Mouse (Mus musculus): ENCODE results near the gene Cdkl1. TPM values are rescaled to one million over a fixed set of nuclear protein-coding genes. Genes with fewer than 3 reads are reported as not detected.

The Cdkl1 gene
- polyA plus RNA-seq, 1 experiment from 2014 or later = 5.0 TPM

DNA sequence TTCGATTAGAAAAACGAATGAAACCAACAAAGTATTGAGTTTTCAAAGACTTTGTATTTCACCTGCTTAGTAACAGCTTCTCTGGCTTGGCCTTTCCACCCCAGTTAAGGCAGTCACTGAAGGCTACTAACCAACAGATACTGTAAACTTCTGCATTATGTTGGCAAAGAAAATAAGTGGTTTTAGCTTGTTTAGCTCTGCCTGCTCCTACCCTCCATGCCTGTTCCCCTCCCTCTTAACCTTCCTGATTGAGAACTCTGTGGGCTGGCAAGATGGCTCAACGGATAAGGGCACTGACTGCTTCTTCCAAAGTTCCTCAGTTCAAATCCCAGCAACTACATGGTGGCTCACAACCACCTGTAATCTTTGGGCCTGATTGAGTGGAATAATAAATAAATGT lies 57.1 kb downstream of the Cdkl1 start:
- H3K4me2 ChIP-seq = no peak overlapping the region
- no peaks in the 10 kb centered on the region for H3K36me3 ChIP-seq
- no peak overlapping the region for H3K4me3 ChIP-seq
- no peak overlapping the region for H3K27ac ChIP-seq (ENCODE audit: poor library complexity, severe bottlenecking)
- 0 out of 2 replicates have a peak, but pooled peaks cover 3% of the 10 kb centered on the region for H3K4me1 ChIP-seq (replicated peaks)
- WGBS = 69% methylated on average over 3 of the region's 3 CpGs
- H3K9ac ChIP-seq = peak overlapping the region; percentile 57; the same call in 1 of the 2 replicates
- H3K9me3 ChIP-seq (replicated peaks) = no peaks in the 10 kb centered on the region
- no peak for ATAC-seq (ENCODE audit: insufficient number of reproducible peaks, low FRiP score)
- H3K27me3 ChIP-seq (replicated peaks) = no peaks in the 10 kb centered on the region

DNA sequence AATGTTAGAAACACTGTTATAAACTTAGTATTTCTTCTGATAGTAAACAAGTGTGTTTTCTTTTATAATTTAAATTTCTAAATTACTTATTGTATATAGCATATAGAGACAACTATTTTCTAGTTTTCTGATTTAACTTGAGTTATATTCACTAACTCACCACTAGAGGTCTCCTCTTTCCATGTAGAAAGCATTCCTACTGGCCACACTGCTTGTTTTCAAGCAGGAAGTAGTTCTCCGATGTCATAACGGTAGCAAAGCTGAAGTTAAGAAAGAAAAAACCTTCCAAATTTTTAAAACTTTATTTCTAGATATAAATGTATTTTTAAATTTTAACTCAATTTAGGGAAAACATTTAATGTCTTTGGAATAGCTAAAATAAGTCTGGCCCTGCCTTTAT lies 57.5 kb downstream of the Cdkl1 start:
- WGBS = 7% methylated on average over 2 of the region's 2 CpGs
- Histone ChIP-seq H3K4me2 (no peak overlapping the region), H3K27me3 (replicated peaks) (no peaks in the 10 kb centered on the region), H3K4me3 (no peak overlapping the region), H3K36me3 (no peaks in the 10 kb centered on the region), H3K4me1 (replicated peaks) (0 out of 2 replicates have a peak, but pooled peaks cover 3% of the 10 kb centered on the region), H3K9me3 (replicated peaks) (no peaks in the 10 kb centered on the region), H3K27ac (ENCODE audit: poor library complexity, severe bottlenecking) (no peak overlapping the region), H3K9ac (no peak overlapping the region)
- ATAC-seq (ENCODE audit: insufficient number of reproducible peaks, low FRiP score) = peak; percentile 45; the same call in 1 of the 2 replicates

DNA sequence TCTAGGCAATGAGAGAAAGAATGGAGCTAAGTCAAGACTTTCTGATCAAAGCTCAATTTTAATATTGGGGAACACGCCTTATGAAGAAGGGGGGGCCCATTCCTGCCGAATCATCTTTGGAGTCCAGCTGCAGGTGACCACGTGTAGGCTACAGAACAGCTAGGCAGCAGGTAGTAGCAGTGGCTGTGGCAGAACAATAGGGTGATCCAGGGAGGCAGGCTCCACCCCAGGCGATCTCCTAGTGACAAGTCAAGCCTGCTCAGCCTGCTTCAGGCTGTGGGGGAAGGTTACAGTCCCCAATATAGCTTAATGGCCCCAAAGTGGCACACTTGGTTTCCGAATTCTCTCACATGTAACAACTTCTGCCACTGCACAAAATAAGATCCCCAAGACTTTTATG lies 58.8 kb downstream of the Cdkl1 start:
- Histone ChIP-seq H3K27me3 (replicated peaks) (no peaks in the 10 kb centered on the region), H3K36me3 (no peaks in the 10 kb centered on the region), H3K9ac (no peak overlapping the region), H3K27ac (ENCODE audit: poor library complexity, severe bottlenecking) (no peak overlapping the region), H3K4me2 (no peak overlapping the region), H3K4me3 (no peak overlapping the region), H3K9me3 (replicated peaks) (no peaks in the 10 kb centered on the region), H3K4me1 (replicated peaks) (0 out of 2 replicates have a peak, but pooled peaks cover 3% of the 10 kb centered on the region)
- WGBS = 58% methylated on average over 5 of the region's 5 CpGs
- ATAC-seq (ENCODE audit: insufficient number of reproducible peaks, low FRiP score) = no peak

DNA sequence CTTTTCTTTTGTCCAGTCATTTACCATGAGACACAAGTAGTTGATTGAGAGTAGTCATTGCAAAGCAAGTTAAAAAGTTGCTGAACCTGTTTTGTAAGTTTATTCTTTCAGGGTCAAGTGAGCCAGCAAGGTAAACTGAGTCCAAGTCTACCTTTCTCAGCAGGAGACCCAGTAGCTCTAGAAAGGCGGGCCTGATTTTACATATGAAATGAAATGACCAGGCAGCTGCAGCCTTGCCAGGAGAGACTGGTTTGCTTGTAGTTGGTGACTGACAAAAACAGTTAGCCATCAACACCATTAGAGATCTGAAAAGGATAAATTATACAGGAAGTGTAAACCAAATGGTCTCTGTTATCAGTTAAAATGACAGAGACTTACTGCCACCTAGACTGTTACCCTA lies 60.8 kb downstream of the Cdkl1 start:
- no peak overlapping the region for H3K4me3 ChIP-seq
- 0 out of 2 replicates have a peak, but pooled peaks cover 11% of the 10 kb centered on the region for H3K4me1 ChIP-seq (replicated peaks)
- 67% methylated on average over 1 of the region's 1 CpGs for WGBS
- no peak for ATAC-seq (ENCODE audit: insufficient number of reproducible peaks, low FRiP score)
- no peaks in the 10 kb centered on the region for H3K36me3 ChIP-seq
- no peak overlapping the region for H3K9ac ChIP-seq
- H3K9me3 ChIP-seq (replicated peaks) = no peaks in the 10 kb centered on the region
- no peak overlapping the region for H3K4me2 ChIP-seq
- H3K27ac ChIP-seq (ENCODE audit: poor library complexity, severe bottlenecking) = no peak overlapping the region
- no peaks in the 10 kb centered on the region for H3K27me3 ChIP-seq (replicated peaks)

DNA sequence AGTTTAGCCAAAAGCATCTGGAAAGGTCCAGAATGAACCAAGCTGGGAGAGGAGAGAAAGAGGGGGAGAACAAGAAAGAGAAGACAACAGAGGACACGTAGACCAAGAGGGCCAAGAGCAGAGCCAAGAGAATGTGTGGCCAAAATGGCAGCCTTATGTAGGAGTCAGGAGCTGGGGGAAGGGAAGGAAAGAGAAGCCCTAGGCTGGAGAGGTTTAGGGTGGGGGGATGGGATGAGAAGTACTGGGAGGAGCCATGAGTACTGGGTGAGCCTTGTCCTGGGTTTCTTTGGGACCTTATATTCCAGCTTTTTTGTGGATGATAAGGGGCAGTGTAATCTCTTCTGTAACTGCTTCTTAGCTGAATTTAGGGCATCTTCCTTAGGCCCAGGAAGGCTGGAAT lies 61.8 kb downstream of the Cdkl1 start:
- Histone ChIP-seq H3K9ac (no peak overlapping the region), H3K36me3 (no peaks in the 10 kb centered on the region), H3K4me3 (no peak overlapping the region), H3K27me3 (replicated peaks) (no peaks in the 10 kb centered on the region), H3K9me3 (replicated peaks) (no peaks in the 10 kb centered on the region), H3K27ac (ENCODE audit: poor library complexity, severe bottlenecking) (no peak overlapping the region), H3K4me2 (no peak overlapping the region), H3K4me1 (replicated peaks) (peaks cover 12% of the 10 kb centered on the region)
- ATAC-seq (ENCODE audit: insufficient number of reproducible peaks, low FRiP score) = no peak
- 91% methylated on average over 1 of the region's 1 CpGs for whole genome bisulfite sequencing

DNA sequence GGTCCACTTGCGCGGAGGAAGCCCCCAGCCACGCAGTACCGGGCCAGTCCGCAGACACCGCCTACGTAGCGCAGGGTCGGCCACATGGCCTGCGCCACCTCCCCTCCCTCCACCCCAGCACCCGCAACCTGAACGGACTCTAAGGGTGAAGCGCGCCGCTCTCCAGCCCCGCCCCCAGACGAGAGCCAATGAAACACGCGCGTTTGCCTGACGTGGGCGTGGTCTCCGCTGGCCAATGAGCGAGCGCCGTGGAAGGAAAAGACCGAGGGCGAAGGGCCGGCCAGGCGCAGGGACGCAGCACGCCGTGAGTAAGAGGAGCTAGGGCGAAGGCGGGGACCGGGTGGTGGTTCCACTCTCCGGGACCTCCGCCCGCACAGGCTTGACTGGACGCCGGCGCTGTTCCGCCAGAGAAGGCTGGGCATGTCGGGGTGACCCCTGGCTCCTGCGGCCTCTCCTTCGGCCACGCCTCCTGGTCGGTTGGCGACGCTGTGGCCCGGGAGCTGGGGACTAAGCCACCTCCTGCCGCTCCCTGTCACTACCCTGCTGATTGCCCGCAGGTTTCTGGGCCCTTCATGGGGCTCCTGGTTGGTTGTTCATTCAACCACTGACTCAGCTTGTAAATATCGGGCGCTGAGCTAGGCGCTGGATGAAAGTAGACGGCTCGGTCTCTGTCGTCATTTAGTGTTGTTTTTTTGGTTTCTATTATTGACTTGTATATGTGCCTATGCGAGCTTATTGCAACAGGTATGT lies 66.2 kb downstream of the Cdkl1 start, which contains the start of the genes L2hgdh and Atp5s:
Gene L2hgdh (minus strand): TSS at position 163 of the 750 bp plus-strand sequence.
Gene Atp5s (plus strand): TSS at position 240 of the 750 bp plus-strand sequence.
- H3K9ac ChIP-seq = peak within 1 kb of the TSS; percentile 81
- under 1% methylated on average over 60 of the region's 60 CpGs for WGBS

DNA sequence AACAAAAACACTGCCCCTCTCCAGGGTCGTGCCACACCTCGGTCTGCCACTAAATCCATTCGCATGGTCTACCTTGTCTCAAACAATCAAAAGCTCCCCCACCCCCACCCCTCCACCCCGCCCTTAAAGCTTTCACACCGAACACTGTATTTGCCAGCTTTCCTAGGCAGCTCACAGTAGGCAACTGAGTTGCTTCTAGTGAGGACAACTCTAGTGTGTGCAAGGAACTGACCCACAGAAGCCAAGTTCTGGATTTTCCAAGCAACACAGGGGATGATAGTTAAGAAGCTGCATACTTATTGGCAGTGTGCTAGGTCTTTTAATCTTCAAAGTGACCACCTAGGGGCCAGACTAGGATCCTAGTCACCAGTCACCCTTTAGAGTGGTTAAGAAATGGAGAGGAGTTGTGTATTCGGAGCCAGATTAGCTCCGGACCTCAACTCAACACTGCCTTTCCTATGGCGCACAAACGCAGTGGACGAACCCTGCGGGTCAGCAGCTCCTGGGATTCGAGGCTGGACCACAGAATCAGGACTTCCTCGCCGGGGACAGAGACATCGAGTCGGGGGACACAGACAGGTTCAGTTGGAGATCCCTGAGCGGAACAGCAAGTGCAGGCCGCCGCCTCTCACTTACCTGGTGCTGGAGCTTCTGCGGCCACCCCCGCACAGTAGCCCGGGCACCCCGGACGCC lies 66.9 kb downstream of the Cdkl1 start:
- Histone ChIP-seq H3K4me2 (peak overlapping the region; percentile 85), H3K36me3 (peaks cover 11% of the 10 kb centered on the region), H3K27ac (ENCODE audit: poor library complexity, severe bottlenecking) (0 out of 2 replicates have a peak overlapping the region, but pooled peaks have one; percentile 32), H3K4me3 (peak overlapping the region; percentile 64), H3K27me3 (replicated peaks) (no peaks in the 10 kb centered on the region), H3K9ac (peak overlapping the region; percentile 81), H3K4me1 (replicated peaks) (peaks cover 17% of the 10 kb centered on the region), H3K9me3 (replicated peaks) (peaks cover 6% of the 10 kb centered on the region)
- peak; percentile 3 for ATAC-seq (ENCODE audit: insufficient number of reproducible peaks, low FRiP score)
- 4% methylated on average over 24 of the region's 24 CpGs for WGBS

More for the DNA sequence above, 66.2 kb downstream of the Cdkl1 start, which contains the start of the genes L2hgdh and Atp5s:
- no peaks in the 10 kb centered on the region for H3K27me3 ChIP-seq (replicated peaks)
- ATAC-seq (ENCODE audit: insufficient number of reproducible peaks, low FRiP score) = peak; percentile 98
- peaks cover 4% of the 10 kb centered on the region for H3K36me3 ChIP-seq
- peak within 1 kb of the TSS; percentile 85 for H3K4me2 ChIP-seq
- peak within 1 kb of the TSS; percentile 64 for H3K4me3 ChIP-seq
- H3K4me1 ChIP-seq (replicated peaks) = peaks cover 17% of the 10 kb centered on the region
- H3K27ac ChIP-seq (ENCODE audit: poor library complexity, severe bottlenecking) = peak within 1 kb of the TSS; percentile 92
- H3K9me3 ChIP-seq (replicated peaks) = no peaks in the 10 kb centered on the region

DNA sequence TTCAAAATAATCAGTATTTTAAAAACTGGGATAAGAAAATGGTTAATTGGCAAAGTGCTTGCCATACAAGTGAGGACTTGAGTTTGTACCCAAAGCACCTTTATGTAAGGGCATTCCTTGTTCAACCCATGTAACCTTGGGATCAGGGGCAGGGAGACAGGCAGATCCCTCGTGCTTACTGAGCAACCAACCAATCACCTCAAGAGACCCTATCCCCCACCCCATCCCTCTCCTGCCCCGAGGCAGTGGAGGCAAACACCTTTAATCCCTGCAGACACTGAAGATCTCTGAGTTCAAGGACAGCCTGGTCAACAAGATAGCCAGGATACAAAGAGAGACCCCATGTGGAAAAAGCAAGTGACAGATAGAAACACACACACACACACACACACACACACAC lies 67.7 kb downstream of the Cdkl1 start:
- H3K9me3 ChIP-seq (replicated peaks) = peaks cover 10% of the 10 kb centered on the region
- no peaks in the 10 kb centered on the region for H3K27me3 ChIP-seq (replicated peaks)
- peaks cover 15% of the 10 kb centered on the region for H3K36me3 ChIP-seq
- H3K4me2 ChIP-seq = peak overlapping the region; percentile 85
- no peak overlapping the region for H3K27ac ChIP-seq (ENCODE audit: poor library complexity, severe bottlenecking)
- peaks cover 17% of the 10 kb centered on the region for H3K4me1 ChIP-seq (replicated peaks)
- ATAC-seq (ENCODE audit: insufficient number of reproducible peaks, low FRiP score) = no peak
- 55% methylated on average over 2 of the region's 2 CpGs for WGBS
- H3K4me3 ChIP-seq = peak overlapping the region; percentile 64
- H3K9ac ChIP-seq = peak overlapping the region; percentile 81; the same call in 1 of the 2 replicates

DNA sequence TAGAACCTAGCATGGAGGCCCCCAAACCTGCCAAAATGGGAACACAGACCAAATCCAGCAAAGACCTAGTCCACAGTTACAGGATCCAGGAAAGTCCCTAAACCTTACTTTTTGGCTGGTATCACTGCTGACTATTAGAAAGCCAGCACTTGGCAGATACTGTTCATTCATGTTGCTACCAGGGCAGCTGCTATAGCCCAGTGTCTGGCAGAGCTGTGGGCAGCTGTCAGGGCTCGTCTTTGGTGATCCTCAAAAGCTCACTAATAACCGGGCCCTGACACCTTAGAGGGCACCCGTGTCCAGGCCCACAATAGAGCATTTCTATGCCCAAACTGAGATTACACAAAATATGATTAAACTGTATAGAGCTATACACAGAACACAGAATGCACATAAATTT lies 68.2 kb downstream of the Cdkl1 start:
- Histone ChIP-seq H3K9me3 (replicated peaks) (peaks cover 14% of the 10 kb centered on the region), H3K27ac (ENCODE audit: poor library complexity, severe bottlenecking) (no peak overlapping the region), H3K4me1 (replicated peaks) (peaks cover 17% of the 10 kb centered on the region), H3K9ac (no peak overlapping the region), H3K27me3 (replicated peaks) (no peaks in the 10 kb centered on the region), H3K4me3 (no peak overlapping the region), H3K36me3 (peaks cover 19% of the 10 kb centered on the region), H3K4me2 (no peak overlapping the region)
- WGBS = 89% methylated on average over 3 of the region's 3 CpGs
- ATAC-seq (ENCODE audit: insufficient number of reproducible peaks, low FRiP score) = no peak

DNA sequence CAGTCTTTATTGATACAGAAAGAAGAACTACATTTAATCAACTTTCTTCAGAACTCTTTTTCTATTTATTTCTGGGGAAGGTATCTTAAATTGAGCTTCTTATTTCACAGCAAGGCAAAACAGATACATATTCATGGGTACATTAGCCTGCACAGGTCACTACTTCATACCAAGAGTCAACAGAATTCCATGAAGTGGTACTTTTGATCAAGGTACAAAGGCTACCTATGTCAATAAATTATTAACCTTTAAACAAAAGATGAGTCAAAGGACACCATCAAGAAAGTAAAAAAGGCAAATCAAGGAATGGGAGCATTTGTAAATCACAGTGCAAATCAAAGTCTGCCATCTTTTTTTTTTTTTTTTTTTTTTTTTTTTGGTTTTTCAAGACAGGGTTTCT lies 77.4 kb downstream of the Cdkl1 start:
- Histone ChIP-seq H3K9me3 (replicated peaks) (peaks cover 5% of the 10 kb centered on the region; the same call in 1 of the 2 replicates), H3K27me3 (replicated peaks) (no peaks in the 10 kb centered on the region), H3K4me2 (no peak overlapping the region), H3K27ac (ENCODE audit: poor library complexity, severe bottlenecking) (no peak overlapping the region), H3K9ac (no peak overlapping the region), H3K4me3 (no peak overlapping the region), H3K36me3 (peaks cover 11% of the 10 kb centered on the region), H3K4me1 (replicated peaks) (no peaks in the 10 kb centered on the region)
- no peak for ATAC-seq (ENCODE audit: insufficient number of reproducible peaks, low FRiP score)

DNA sequence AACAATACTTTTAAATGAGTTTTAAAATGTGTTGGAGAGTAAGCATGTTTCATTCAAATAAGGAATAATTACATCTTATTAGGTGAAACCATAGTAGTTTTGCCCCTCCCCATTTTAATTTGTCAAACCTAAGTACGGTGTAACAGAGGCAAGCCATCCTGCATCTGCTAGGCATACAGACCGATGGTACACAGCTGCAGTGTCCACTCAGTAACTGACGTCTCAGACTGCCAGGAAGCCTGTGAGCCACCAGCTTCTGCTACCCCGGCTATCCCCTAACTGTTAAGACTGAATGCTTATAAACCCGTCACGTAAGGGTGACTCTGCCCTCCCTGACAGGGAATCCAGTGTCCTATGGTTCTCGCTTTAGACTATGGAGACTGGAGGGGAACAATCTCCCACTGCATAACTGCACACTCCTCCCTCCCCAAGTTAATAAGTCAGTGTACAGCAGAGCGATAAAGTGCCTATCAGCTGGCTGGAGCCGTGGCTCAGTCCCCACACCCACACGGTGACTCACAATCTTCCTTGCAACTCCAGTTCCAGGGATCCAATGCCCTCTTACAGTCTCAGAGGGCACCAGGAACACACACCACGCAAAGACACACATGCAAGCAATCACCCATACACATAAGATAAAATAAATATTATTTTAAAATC lies 86.1 kb downstream of the Cdkl1 start:
- 63% methylated on average over 11 of the region's 11 CpGs for WGBS
- H3K4me3 ChIP-seq = no peak overlapping the region
- no peaks in the 10 kb centered on the region for H3K9me3 ChIP-seq (replicated peaks)
- no peak overlapping the region for H3K27ac ChIP-seq (ENCODE audit: poor library complexity, severe bottlenecking)
- ATAC-seq (ENCODE audit: insufficient number of reproducible peaks, low FRiP score) = peak; percentile 64
- H3K9ac ChIP-seq = no peak overlapping the region
- peaks cover 5% of the 10 kb centered on the region; the same call in 1 of the 2 replicates for H3K4me1 ChIP-seq (replicated peaks)
- peaks cover 11% of the 10 kb centered on the region for H3K36me3 ChIP-seq
- peak overlapping the region; percentile 24 for H3K4me2 ChIP-seq
- H3K27me3 ChIP-seq (replicated peaks) = no peaks in the 10 kb centered on the region
